Mouse (Mus musculus) layer of hippocampus, adult 8-10 months (tissue): ENCODE results near the gene Ppp1r9a. TPM values are rescaled to one million over a fixed set of nuclear protein-coding genes. Genes with fewer than 3 reads are reported as not detected.

Experiments
- DNase-seq, 2 experiments: peaks; one replicate each; pipeline ENCODE4 v3.0.0; 2022; ENCODE audit warnings: low spot score in 2 of 2
- total RNA-seq, 4 experiments: library from RNA; stranded (reverse); gene quantifications; 2 replicates each; pipeline ENCODE4 v1.2.4; 2022

Gene Ppp1r9a
- total RNA-seq, 4 experiments from 2014 or later: 151 to 181 (median 164) TPM

- no peak for DNase-seq
These were observed 291.0 kb downstream of the Ppp1r9a start, which contains the start of gene Pon1 for GRCm38 (mm10) chr6:5193693-5194092. Pon1 (minus strand) TSS chr6:5193946.

- DNase-seq: no peak
These were observed 295.9 kb downstream of the Ppp1r9a start for GRCm38 (mm10) chr6:5198590-5198989.

GRCm38 (mm10) chr6:5199376-5199905 is 296.7 kb downstream of the Ppp1r9a start:
- DNase-seq: no peak

GRCm38 (mm10) chr6:5199916-5200315 is 297.2 kb downstream of the Ppp1r9a start:
- DNase-seq: no peak

GRCm38 (mm10) chr6:5207817-5208216 is 305.1 kb downstream of the Ppp1r9a start:
- DNase-seq: no peak

Other genes starting within 250 kb of the Ppp1r9a start
- 10 to 100 TPM; 32.6 to 41.1 (median 36.9) TPM for gene Sgce, start 155.7 kb upstream of the Ppp1r9a start, total RNA-seq
- gene Peg10, start 155.6 kb upstream of the Ppp1r9a start, total RNA-seq: 10 to 100 TPM in 3 of 4 experiments, 1 to 10 TPM in 1; 9.6 to 12.3 (median 10.8) TPM